Mouse (Mus musculus): ENCODE measurements around the gene 2700097O09Rik. TPM values are rescaled to one million over a fixed set of nuclear protein-coding genes. Genes with fewer than 3 reads are reported as not detected.
"Not testable (repeated sequence)": the region's sequence is repeated elsewhere in the genome, so short reads cannot be mapped to it uniquely, and the experiment has no call there.

2700097O09Rik gene
- polyA plus RNA-seq (2012; rRNA removed) = 17.9 and 21.2 TPM in 2 replicates

DNA sequence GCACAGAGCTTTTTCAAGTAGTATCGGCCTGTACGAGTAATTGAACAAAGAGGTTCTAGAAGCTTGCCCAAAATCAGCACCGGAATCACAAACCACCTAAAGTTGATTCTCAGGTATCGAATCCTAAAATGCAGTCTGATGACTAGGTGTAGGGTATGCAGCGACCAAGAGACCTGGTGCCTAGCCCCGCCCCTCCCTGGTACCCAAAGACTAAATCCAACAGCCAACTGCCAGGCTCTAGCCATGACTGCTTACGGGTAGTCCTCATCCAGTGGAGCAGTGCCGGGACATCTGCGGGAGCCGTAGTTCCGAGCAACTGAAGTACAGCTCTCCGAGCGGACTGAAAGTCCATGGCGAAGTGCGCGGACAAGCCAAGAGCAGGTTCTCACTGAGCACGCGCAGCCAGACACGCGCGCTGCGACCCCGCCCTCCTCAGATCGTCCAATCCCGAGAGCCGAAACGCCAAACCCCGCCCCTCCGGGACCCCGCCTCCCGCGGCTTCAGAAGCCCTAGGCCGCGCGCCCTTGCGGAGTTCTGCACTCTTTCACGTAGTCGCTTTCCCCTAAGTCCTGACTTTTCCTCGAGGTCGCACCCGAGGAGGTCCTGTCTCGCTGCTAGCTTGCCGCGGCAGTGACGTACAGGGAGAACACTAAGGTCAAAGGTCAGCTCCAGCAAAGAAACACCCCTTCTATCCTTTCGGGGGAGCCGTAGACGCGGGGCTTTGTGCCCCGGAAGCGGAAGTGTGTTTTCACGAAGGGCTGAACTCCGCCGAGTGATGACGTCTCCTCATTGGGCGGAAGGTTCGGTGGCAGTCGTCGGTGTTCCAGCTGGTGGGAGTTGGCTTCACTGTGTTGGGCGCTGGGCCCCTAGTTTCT is at the start of gene 2700097O09Rik, which contains the start of gene Srp54a:
2700097O09Rik (minus strand) TSS at position 385 of the 875 bp plus-strand sequence.
Srp54a (plus strand) TSS at position 537 of the 875 bp plus-strand sequence.
- peak; percentile 84 for DNase-seq (ENCODE audit: low spot score)

DNA sequence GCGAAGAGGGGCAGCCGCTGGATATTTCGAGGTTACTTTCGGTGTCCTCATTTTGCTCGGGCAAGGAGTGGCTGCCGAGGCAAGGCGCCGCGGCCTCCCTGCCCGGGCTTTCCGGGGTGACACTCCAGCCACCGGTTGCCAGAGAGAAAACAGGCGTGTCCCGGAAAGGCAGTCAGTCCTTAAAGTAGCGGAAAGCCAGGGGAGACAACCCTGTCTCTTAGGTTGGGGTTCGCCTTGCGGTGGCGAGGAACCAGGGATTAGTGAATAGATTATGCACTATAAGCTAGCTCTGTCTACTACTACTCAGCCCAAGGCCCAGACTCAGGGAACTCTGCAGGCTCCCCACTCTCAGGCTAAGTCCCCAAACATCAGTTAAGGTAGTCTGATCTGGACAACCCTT is 44.8 kb upstream of the 2700097O09Rik start:
- not testable (repeated sequence) for DNase-seq (ENCODE audit: low spot score)

DNA sequence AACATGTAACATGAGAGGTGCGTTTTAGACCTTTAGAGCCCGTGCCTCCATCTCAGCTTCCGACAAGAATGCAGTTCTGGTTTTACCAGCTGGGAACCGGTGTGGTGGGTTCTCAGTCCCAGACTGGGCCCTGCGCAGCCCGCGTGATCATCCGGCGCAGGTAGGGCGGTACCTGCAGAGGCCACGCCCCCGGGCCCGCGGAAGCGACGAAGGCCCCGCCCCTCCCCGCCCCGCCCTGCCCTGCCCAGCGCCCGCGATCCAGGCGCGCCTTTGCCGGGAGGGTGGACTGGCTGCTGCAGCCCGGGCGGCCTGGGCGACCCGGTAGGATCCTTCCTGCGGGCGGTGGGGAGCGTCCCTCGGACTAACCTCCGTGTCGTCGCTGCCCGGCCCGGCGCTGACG is 44.3 kb upstream of the 2700097O09Rik start, which contains the start of gene Fam177a:
Fam177a (plus strand) TSS at position 228 of the 400 bp plus-strand sequence.
- DNase-seq (ENCODE audit: low spot score) = not testable (repeated sequence)

DNA sequence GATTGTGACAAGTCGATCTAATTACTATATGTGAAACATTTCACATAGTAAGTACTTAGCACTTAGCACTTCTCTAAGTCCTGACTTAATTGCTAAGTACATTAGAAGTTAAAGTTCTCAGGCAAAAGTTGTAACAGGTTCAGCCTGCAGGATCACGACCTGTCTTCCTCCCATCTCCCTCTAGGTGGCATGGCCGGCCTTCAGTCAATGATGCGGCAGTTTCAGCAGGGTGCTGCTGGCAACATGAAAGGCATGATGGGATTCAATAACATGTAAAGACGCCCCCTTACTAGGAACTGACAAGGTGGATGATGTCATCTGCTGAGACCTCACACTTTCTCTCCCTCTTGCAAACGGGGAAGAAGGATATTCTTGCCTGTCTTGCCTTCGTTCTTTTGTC is 32.7 kb upstream of the 2700097O09Rik start:
- DNase-seq (ENCODE audit: low spot score) = not testable (repeated sequence)

DNA sequence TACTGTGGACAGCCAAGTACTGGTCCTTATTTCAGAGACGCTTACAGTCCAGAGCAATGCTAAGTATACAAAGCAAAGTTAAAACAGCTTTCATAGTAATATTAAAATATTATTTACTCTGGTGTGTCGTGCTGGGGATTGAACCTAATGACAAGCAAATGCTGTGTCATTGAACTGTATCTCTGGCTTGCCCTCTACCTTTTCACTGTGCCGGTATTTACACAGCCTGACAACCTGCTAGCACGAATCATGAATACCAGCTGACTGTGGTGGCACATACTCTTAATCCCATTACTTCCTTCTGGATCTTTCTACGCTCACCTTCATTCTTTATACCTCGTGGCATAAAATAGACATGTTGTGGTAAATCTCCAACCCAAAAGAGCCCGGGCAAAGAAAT is 12.2 kb upstream of the 2700097O09Rik start:
- not testable (repeated sequence) for DNase-seq (ENCODE audit: low spot score)

DNA sequence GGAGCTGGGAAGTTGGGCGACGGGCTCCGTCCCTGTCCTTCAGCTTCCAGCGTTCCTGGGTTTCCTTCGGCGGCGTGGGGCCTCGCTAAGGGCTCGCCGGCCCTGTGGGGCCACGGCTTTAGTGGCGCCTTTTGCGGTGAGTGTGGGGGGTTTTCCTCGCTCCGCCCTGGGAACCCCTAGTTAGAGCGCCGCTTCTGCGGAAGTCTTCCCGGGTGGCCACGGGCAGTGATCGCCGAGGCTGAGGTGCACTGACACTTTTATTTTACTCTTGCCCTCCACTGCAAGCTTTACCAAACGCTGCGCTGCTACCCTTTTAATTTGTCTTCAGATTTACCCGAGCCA is 662 bp upstream of the 2700097O09Rik start:
- DNase-seq (ENCODE audit: low spot score) = not testable (repeated sequence)

DNA sequence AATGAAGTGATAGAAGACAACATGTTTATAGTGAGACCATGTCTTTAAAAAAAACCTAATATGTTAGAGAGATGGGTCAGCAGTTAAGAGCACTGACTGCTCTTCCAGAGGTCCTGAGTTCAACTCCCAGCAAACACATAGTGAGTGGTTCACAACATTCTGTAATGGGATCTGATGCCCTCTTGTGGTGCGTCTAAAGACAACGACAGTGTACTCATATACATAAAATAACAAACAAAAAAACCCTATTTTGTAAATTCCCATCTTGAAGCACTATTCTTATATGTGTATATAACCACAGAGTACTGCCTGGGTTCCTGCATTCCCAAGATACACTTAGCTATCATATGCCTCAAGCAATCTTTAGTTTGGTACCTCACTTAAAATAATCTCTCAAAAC is 1.2 kb downstream of the 2700097O09Rik start:
- not testable (repeated sequence) for DNase-seq (ENCODE audit: low spot score)

DNA sequence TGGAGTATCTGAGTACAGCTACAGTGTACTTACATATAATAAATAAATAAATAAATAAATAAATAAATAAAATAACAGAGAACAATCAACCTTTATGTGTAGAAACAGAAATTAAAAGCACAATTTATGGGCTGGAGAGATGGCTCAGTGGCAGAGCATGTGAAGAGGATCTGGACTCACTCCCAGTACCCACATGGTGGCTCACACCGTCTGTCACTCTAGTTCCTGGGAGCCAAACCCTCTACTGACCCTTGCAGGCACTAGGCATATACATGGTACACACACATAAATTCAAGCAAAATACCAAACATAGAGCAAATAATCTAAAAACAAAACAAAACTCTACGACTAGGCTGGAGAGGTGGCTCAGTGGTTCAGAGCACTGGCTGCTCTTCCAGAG is 4.6 kb downstream of the 2700097O09Rik start:
- no peak for DNase-seq (ENCODE audit: low spot score)

DNA sequence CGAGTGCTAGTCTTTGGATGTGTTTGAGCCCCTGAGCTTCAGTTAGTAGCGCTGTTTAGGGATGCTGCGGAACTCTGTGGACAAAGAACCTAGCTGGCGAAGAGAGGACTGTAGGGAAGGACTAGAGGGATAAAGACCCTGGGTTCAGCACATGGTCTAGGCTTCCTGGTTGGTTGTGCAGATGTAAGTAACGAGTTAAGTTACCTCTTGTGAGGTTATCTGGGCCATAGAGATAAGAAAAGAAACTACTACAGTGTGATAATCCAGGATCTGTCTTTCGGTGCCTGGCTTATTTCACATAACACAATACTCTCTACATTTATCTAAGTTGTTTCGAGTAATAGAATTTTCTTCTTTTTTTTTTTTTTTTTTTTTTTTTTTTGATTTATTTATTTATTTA is 6.2 kb downstream of the 2700097O09Rik start:
- no peak for DNase-seq (ENCODE audit: low spot score)

DNA sequence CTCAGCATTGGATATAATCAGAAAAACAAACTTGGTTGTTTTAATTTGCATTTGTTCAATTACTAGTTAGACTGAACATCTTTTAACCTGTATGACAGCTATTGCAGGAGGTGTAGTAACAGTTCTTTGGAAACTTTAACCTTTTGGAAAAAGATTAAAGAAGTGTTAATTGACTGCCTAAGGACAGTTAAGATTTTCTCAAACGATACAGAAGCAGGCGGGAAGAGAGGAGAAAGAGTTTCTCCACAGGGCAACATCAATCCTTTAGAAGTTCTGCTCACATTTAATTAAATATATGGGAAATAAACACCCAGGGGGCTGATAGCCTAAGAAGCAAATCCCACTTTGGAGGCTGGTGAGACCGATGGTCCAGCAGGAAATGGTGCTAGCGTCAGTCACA is 7.4 kb downstream of the 2700097O09Rik start:
- DNase-seq (ENCODE audit: low spot score) = no peak

DNA sequence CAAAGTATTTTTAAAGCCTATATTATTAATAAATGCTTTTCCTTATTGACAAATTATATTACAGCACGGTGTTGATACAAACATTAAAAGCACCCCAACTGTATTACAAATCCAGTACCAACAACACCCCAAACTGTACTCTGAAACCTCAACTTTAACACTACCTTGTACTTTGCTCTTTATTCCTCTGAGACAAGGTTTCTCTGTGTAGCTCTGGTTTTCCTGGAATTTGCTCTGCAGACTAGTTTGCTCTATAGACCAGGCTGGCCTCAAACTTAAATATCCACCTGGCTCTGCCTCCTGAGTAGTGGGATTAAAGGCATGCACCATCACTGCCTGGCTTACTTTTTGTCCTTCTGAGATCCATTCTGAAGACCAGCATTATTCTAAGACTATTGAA is 17.8 kb downstream of the 2700097O09Rik start:
- DNase-seq (ENCODE audit: low spot score) = no peak

DNA sequence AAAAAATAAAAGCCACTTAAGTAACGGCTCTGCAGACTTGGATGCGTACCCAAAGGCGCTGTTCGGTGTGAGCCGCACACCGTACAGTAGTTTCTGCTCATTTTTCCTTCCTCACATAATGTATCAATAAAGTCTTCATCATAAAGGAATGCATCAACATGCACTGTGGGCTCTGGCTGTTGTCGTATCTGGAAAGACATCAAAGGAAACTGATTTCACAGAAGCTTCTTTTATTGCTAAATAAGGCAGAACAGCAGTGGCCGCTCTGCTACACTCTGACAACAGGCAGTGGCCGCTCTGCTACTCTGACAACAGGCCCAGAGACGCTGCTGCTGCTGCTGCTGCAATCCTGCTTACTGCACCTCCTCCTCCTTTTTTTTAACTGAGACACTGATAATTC is 18.9 kb downstream of the 2700097O09Rik start:
- no peak for DNase-seq (ENCODE audit: low spot score)

DNA sequence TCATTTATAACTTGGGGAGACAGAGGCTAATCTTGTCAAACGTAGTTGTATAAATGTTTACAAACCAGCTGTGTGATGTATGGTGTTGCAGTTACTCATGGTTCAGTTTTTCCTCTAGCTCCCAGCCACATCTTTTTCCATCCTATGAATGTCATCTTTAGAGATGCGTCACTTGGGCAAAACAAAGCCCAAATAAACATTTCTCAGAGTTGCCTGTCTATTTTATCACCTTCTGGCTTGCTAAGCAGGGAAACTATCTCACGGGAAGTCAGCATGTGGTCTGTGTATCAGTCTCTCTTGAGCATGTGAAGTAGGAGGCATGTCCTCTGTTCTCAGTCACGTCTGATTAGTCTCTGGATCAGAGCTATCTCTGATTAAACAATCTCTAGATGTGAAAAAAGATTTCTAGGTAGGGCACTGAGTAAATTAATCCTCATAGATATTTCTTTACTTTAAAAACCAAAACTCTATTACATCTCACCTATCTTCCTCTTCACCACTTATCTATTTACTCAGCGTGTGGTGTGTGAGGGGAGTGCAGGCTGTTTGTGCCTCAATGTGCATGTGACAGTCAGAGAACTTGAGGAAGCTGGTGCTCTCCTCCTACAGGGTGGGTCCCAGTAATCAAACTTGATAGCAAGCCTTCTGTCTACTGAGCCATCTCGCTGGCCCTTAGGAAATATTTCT is 19.6 kb downstream of the 2700097O09Rik start:
- DNase-seq (ENCODE audit: low spot score) = no peak

DNA sequence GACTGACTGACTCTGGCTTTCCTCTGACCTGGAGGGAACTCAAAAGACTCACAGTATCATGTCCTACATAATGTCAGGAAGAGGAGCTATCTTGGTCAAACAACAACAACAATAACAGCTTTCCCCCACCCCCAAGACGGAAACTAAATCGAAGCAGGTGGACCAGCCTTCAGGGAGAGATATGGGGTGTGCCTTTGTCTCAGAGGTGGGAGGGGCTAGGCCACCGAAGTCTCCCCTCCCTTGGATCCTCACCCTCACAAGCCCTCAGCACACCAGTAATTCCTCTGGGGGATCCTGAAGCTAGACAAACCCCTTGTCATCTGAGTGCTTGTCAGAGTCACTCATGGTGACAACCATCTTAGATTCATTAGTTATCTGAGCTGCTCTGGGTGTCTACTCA is 20.1 kb downstream of the 2700097O09Rik start:
- DNase-seq (ENCODE audit: low spot score) = no peak

DNA sequence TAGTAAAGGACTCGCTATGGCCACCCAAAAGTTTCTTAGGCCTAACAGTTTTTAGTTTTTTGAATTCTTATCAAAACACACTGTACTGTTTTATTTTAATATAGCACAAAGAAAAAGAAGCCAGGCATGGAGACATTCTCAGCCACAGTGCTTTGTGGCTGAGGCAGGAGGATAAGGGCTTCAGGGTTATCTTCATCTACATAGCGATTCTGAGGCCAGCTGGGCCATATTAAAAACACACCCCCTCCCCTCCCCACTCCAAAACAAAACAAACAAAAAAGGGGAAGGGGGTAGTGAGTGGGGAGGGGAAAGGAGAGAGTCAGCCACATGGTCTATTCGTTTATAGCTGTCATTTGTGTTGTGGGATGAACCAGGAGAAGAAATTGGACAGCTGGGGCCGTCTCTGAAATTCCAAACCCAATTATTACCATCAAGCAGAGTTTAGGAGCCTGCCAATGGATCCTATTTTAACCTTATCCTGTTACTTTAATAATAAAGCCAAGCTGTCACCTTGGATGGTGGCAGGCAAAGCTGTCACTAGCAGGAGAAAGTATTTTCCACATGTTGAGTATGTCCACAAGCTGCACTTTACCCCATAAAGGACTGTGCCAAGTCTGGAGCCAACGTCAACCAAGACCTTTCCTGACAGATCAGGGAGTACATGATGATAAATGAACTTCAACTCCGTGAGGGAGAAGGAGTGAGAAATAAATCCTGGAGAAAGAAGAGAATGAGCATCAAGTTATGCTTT is 20.9 kb downstream of the 2700097O09Rik start:
- no peak for DNase-seq (ENCODE audit: low spot score)

DNA sequence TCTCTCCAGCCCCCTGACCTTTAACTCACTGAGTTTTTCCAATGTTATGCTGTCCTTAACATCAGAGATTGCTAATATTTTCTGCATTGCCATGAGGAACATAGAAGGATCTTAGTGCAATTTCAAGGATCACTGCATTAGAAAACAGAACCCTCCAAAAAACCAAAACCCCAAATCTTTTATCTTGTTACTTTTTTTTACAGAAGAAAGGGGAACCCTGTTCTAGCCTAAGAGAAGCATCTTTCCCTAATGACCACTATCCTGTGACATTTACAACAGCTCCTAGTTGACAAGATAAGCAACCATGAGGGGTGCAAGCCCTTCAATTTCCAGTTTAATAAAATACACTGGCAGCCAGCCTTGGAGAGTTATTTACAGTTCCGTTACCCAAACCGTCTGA is 23.2 kb downstream of the 2700097O09Rik start:
- DNase-seq (ENCODE audit: low spot score) = no peak

DNA sequence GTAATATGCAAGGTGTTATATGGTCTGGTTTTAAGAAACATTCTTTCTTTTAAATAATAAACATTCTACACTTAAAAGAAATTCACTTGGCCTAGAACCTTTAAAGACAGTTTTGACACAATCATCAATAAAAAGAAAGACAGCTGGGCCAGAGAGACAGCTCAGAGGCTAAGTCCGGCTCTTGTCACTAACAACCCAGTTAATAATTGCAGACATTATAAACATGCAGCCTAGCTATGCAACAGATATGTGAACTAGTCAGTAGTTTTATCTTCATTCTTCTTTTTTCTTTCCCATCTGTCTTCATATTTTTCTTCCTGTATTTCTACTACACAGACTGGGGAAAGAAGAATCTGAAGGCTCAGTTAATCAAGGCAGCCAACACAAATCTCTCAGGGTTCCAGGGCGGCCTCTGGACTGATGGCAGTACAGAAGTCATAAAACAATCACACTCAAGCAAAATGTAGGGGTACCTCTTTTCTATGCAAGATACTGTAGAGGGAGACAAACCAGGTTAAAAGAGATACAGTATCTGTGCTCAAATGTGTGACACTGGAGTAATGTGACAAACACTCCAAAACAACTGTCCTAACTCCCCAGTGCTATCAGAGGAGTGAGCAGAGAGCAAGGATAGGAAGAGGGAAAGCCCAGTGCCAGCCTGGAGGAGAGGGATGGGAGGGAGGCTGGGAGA is 25.2 kb downstream of the 2700097O09Rik start:
- no peak for DNase-seq (ENCODE audit: low spot score)

DNA sequence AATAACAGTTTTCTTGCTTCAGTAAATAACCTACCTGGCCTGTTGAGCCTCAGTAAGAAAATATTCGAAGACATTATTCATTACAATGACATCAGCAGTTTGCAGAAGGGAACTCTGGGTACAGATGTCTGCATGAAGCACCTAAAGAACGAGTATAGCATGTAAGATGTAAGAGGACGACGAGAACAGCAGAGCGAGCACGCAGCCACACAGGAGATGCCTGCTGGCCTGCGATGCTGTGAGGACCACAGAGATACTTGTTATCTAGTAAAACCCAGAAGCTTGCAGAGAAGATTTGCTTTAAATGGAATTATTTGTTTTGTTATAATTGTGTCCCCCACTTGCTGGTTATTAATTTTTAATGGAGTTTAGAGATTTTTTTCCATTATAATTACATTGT is 26.6 kb downstream of the 2700097O09Rik start:
- DNase-seq (ENCODE audit: low spot score) = no peak

DNA sequence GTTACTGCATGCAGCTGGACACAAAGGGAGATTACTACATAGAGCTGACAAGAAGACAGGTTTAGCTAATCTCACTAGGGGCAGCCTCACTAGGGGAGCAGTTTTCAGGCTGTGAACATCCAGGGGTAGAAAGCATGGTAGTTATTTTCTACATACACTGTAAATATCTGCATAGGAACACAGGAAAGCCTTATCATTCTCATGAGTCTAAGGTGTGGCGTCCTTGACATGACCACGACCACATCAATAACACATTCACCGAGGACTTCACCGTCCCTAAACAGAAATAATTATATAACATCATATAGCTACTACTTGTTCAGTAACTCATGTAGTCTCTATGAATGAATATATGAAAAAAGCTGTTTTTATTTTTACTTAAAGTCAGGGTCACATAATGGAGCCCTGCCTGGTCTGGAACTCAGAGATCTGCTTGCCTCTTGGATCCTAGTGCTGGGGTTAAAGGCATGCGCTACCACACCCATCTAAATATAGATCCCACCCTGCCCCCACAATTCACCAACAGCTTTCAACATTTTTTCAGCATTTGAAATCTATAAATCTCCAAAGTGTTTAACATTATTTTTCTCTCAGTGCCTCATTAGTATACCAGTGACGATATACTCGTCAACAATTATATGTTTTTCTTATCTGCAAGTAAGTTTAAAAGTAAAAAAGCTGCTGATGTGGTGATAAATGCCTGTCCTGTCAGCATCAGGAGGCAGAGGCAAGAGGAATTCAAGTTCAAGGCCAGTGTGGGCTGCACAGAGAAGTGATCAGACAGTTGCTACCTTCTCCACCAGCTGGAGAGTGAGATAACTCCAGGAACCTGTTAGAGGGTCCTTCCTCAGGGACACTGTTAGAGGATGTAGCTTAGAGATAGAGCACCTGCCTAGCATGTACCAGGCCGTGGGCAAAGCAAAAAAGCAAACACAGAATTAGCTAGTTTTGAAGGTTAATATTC is 28.4 kb downstream of the 2700097O09Rik start:
- no peak for DNase-seq (ENCODE audit: low spot score)

DNA sequence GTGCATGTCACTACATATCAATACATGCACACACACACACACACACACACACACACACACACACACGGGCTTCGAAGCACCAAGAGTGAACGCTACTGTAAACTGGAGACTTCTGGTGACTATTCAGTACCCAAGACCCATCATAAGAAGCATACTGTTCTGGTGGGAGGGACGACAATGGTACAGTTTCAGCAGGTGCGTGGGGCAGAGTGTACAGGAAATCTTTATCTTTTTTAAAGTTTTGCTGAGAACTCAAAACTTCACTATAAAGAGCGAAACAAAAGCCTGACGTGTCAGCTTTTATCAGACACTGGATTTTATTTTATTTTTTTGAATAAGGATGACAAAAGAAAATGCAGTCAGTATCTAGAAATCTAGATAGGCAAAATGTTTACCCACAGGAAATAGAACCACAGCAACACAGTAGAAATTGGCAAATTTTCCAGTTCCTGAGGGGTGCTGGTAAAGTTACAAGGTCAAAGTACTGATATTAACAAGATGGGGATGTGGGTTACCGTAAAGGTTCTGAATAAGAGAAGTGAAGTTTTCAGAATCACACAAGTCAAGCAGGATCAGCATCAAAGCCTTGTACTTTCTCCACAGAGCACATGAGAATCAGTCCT is 30.1 kb downstream of the 2700097O09Rik start:
- DNase-seq (ENCODE audit: low spot score) = no peak
